Mouse (Mus musculus) limb, embryonic 11.5 days (tissue): ENCODE data around the gene Foxd2. TPM values are rescaled to one million over a fixed set of nuclear protein-coding genes. Genes with fewer than 3 reads are reported as not detected.

ENCODE experiments used
- ATAC-seq: fragments of 200-750 bp; cut with Nextera tagmentation; 2 replicates; pipeline ENCODE4 v1.8.0; 2017; ENCODE audit warnings: low read depth; ENCODE audit not compliant: insufficient number of reproducible peaks, low FRiP score, low TSS enrichment
- DNase-seq: peaks from one replicate; pipeline ENCODE4 v3.0.0-alpha.2; 2015; ENCODE audit warnings: low spot score
- H3K27ac ChIP-seq: fragments of 300-500 bp; sonication (generic); replicated peaks from 2 replicates; pipeline ENCODE4 v1.5.1; 2014; ENCODE audit warnings: low read depth, mild to moderate bottlenecking, low read length
- H3K27me3 ChIP-seq: fragments of 300-500 bp; sonication (generic); 2 replicates; pipeline ENCODE4 v1.6.1; 2014; ENCODE audit warnings: mild to moderate bottlenecking, low read length, mixed read lengths; ENCODE audit not compliant: control insufficient read depth, insufficient read depth
- H3K36me3 ChIP-seq: fragments of 300-500 bp; sonication (generic); 2 replicates; pipeline ENCODE4 v1.6.1; 2014; ENCODE audit warnings: mild to moderate bottlenecking, low read length, moderate library complexity, mixed read lengths; ENCODE audit not compliant: control insufficient read depth, insufficient read depth
- H3K4me1 ChIP-seq: fragments of 300-500 bp; sonication (generic); 2 replicates; pipeline ENCODE4 v1.6.1; 2014; ENCODE audit warnings: low read length, mixed read lengths; ENCODE audit not compliant: control insufficient read depth, insufficient read depth
- H3K4me2 ChIP-seq: fragments of 300-500 bp; sonication (generic); 2 replicates; pipeline ENCODE4 v1.6.1; 2014; ENCODE audit warnings: low read depth, mild to moderate bottlenecking, moderate library complexity; ENCODE audit not compliant: severe bottlenecking
- H3K4me3 ChIP-seq: fragments of 300-500 bp; sonication (generic); 2 replicates; pipeline ENCODE4 v1.5.1; 2014; ENCODE audit warnings: low read depth, low read length
- H3K9ac ChIP-seq: fragments of 300-500 bp; sonication (generic); 2 replicates; pipeline ENCODE4 v1.6.1; 2014; ENCODE audit warnings: mild to moderate bottlenecking, low read length
- H3K9me3 ChIP-seq: fragments of 300-500 bp; sonication (generic); 2 replicates; pipeline ENCODE4 v1.6.1; 2016; ENCODE audit warnings: low read length; ENCODE audit not compliant: control insufficient read depth
- WGBS: fragments of 180-500 bp; shearing (Covaris S2); extraction: QIAGEN DNeasy Blood & Tissue Kit; methylation state at CpG from one replicate; pipeline ENCODE4 v1.1.7; 2014; 5-methylcytosine and 5-hydroxymethylcytosine counted together
- polyA plus RNA-seq: library from polyadenylated mRNA; unstranded; fragments of >200 nt; fragmentation: Nextera tagmentation; extraction: Ambion mirVana; gene quantifications from 2 replicates; pipeline ENCODE4 v1.2.1, GENCODE M21; 2014

Foxd2 gene
- polyA plus RNA-seq, 1 experiment from 2014 or later, result 0.20 TPM

DNA sequence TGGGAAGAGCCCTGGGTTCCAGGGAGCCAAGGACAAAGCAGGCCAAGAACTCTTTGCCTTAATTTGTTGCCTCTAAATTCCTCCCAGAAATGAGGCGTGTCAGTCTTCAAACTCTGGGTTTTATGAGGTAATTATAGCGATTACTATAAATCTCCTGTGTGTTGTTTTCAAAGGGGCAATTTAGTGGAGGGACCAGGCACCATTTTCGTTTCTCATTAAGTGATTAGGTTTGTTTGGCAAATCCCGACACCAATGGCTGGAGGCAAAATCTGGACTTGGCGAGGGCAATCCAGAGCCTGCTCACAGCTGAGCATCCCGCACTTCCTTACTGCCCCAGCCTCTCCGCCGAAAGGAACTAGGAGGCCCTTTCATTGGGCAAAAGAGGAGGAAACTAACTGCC lies 33.9 kb upstream of the Foxd2 start:
- Histone ChIP-seq H3K9ac (no peak overlapping the region), H3K4me1 (peaks cover 10% of the 10 kb centered on the region), H3K4me2 (no peak overlapping the region), H3K9me3 (no peaks in the 10 kb centered on the region), H3K4me3 (no peak overlapping the region), H3K27ac (no peak overlapping the region), H3K27me3 (peaks cover 28% of the 10 kb centered on the region), H3K36me3 (no peaks in the 10 kb centered on the region)
- WGBS, result 7% methylated on average over 8 of the region's 8 CpGs
- ATAC-seq, result no peak
- peak; percentile 70 for DNase-seq

DNA sequence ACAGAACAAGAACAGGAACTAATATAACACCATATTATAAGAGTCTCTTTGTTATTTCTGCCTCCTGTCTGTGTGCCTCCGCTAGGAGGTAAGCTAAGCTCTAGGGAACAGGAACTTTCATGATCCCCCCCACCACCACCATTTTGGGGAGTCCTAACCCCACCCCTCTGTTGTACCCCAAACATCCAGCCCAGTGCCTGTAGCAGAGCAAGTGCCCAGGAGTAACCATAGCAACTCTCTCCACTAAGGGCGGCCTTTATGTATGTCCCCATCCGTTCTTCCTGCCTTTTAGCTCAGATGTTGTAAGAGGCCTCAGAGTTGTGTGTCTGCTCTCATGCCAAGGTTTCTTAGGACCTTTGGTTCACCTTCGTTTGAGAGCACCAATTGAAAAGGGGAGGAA lies 33.4 kb upstream of the Foxd2 start:
- 0 out of 2 replicates have a peak, but pooled peaks have one; percentile 35 for ATAC-seq
- 33% methylated on average over 4 of the region's 4 CpGs for WGBS
- Histone ChIP-seq H3K4me2 (no peak overlapping the region), H3K27me3 (peaks cover 28% of the 10 kb centered on the region), H3K4me3 (no peak overlapping the region), H3K4me1 (peaks cover 10% of the 10 kb centered on the region), H3K27ac (no peak overlapping the region), H3K36me3 (no peaks in the 10 kb centered on the region), H3K9ac (no peak overlapping the region), H3K9me3 (no peaks in the 10 kb centered on the region)
- DNase-seq, result no peak

DNA sequence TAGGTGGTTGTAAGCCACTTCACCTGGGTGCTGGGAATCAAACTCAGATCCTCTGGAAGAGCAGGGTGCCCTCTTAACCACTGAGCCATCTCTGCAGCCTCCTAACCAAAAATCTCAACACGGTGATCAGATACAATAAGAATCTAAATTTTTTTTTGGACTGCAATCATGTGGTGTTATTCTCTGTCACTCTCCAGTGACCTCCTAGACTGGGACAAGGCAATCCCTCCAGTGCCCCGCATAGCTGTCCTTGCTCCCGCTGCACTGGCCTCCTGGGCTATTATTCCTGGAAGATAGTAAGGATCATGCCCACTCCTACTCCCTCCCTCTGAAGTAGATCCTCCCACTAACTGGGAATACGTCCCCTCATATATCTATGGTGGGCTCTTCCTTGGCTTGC lies 32.6 kb upstream of the Foxd2 start:
- no peak overlapping the region for H3K4me3 ChIP-seq
- peaks cover 10% of the 10 kb centered on the region for H3K4me1 ChIP-seq
- no peak for DNase-seq
- no peak overlapping the region for H3K27ac ChIP-seq
- no peak overlapping the region for H3K9ac ChIP-seq
- no peak overlapping the region for H3K4me2 ChIP-seq
- no peaks in the 10 kb centered on the region for H3K36me3 ChIP-seq
- no peak for ATAC-seq
- no peaks in the 10 kb centered on the region for H3K9me3 ChIP-seq
- H3K27me3 ChIP-seq, result peaks cover 21% of the 10 kb centered on the region
- 84% methylated on average over 4 of the region's 4 CpGs for WGBS

DNA sequence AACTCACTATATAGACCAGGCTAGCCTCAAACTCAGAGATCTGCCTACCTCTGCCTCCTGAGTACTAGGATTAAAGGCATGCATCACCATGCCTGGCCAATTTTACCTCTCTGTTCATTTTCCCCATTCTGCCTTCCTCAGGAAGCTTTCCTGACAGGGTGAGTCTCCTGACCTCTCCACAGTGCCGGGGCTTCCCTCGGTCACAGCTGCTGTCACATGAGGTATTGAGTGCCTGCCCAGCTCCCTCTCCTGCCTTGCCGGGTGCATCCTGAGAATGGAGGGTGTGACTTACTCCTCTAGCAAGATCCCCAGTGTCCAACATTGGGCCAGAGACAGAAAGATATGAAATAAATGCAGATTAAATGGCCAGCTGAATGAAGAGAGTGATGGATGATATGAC lies 29.6 kb upstream of the Foxd2 start:
- no peak overlapping the region for H3K9ac ChIP-seq
- WGBS, result 55% methylated on average over 3 of the region's 3 CpGs
- no peak overlapping the region for H3K4me2 ChIP-seq
- H3K36me3 ChIP-seq, result no peaks in the 10 kb centered on the region
- DNase-seq, result no peak
- no peak overlapping the region for H3K27ac ChIP-seq
- H3K27me3 ChIP-seq, result peaks cover 21% of the 10 kb centered on the region
- no peaks in the 10 kb centered on the region for H3K9me3 ChIP-seq
- H3K4me1 ChIP-seq, result peaks cover 8% of the 10 kb centered on the region
- H3K4me3 ChIP-seq, result no peak overlapping the region
- ATAC-seq, result no peak

DNA sequence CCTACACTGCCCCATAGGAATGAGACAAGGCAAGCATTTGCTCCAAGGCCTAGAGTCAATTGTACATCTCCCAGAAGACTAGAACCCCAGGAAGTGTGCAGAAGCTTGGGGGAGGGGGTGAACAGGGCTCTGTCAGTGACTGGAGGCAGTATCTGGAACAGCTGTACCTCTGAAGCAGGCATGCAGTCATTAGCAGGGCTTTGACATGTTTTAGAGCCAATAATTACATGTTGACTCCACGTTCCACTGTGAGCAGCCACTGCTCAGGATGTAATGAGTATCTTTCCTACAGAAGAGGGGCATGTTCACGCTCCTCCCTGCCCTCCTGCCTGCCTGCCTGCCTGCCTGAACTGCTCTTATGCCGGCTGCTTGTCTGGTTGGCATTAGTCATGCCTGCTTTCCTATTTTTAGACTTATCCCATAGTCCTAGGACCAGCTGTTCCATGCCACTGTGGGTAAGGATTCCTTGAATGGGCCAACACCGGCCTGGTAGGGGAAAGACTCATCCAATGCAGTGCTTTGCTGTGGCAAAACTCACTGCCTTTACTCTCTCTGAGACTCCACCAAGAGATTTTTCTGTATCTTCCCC lies 28.9 kb upstream of the Foxd2 start:
- Histone ChIP-seq H3K4me2 (no peak overlapping the region), H3K27ac (no peak overlapping the region), H3K9me3 (no peaks in the 10 kb centered on the region), H3K36me3 (no peaks in the 10 kb centered on the region), H3K27me3 (peaks cover 21% of the 10 kb centered on the region), H3K9ac (no peak overlapping the region), H3K4me3 (no peak overlapping the region), H3K4me1 (peaks cover 4% of the 10 kb centered on the region; the same call in 1 of the 2 replicates)
- ATAC-seq (no peak), DNase-seq (no peak)
- WGBS, result 46% methylated on average over 4 of the region's 4 CpGs

DNA sequence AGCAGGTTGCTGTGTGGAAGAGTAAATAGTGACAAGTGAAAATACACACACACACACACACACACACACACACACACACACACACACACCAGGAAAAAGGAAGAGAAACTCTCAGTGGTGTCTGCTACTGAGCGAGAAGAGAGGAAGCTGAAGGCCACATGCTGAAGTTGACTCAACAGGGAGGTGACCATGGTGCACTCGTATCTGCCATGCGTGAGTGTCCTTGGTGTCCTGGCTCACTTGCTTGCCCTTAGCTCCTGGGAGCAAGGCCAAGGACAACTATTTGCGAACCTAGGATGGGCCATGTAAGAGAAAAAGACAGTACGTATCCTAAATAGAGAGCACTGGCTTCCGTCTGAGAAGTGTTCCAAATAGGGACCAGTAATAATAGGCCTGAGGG lies 25.5 kb upstream of the Foxd2 start:
- ATAC-seq (no peak), DNase-seq (no peak)
- H3K4me2 ChIP-seq, result no peak overlapping the region
- H3K27me3 ChIP-seq, result peaks cover 35% of the 10 kb centered on the region
- H3K36me3 ChIP-seq, result no peaks in the 10 kb centered on the region
- no peak overlapping the region for H3K9ac ChIP-seq
- H3K27ac ChIP-seq, result no peak overlapping the region
- H3K4me1 ChIP-seq, result no peaks in the 10 kb centered on the region
- no peak overlapping the region for H3K4me3 ChIP-seq
- no peaks in the 10 kb centered on the region for H3K9me3 ChIP-seq
- WGBS, result 93% methylated on average over 6 of the region's 6 CpGs

DNA sequence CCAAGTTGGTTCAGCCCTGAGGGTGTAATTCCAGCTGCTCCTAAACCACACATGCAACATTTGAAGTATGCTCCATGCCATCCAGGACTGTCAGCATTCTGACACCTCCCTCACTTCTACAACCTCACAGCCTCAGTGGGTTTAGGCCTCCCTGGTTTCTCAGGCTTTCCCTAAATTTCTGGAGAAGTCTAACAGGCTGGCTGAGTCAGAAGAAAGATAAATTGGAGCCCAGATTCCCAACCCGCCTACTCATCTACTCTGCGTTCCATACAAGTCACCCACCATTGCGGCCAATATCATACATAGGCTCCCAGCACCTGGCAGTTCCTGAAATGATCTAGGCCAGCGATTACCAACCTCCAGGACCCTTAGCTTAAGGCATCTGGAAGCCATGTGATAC lies 24.1 kb upstream of the Foxd2 start:
- Histone ChIP-seq H3K9me3 (no peaks in the 10 kb centered on the region), H3K4me2 (no peak overlapping the region), H3K36me3 (no peaks in the 10 kb centered on the region), H3K27ac (no peak overlapping the region), H3K4me1 (no peaks in the 10 kb centered on the region), H3K4me3 (no peak overlapping the region), H3K9ac (no peak overlapping the region), H3K27me3 (peaks cover 37% of the 10 kb centered on the region)
- no peak for DNase-seq
- WGBS, result 76% methylated on average over 4 of the region's 4 CpGs
- no peak for ATAC-seq

DNA sequence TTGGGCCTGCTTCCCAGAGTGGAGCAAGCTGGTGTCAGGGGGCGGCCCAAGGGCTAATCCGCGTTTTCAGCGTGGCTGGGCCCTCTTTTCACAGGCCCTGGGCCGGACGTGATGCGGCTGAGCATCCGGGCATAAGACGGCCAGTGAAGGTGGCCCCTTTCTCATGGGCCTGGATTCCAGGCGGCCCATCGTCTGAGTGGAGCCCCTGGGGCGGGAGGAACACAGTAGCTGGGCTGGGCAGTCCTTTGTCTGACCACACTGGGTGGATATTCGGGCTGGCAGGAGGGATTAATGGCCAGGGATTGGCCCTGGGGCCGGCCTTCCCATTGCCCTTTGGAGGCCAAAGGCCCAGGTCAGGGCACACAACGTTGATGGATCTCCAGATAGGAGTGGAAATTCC lies 20.5 kb upstream of the Foxd2 start:
- Histone ChIP-seq H3K9ac (no peak overlapping the region), H3K27me3 (peaks cover 64% of the 10 kb centered on the region), H3K9me3 (no peaks in the 10 kb centered on the region), H3K4me2 (no peak overlapping the region), H3K27ac (no peak overlapping the region), H3K36me3 (no peaks in the 10 kb centered on the region), H3K4me1 (peaks cover 2% of the 10 kb centered on the region), H3K4me3 (no peak overlapping the region)
- 33% methylated on average over 15 of the region's 15 CpGs for WGBS
- ATAC-seq (no peak), DNase-seq (no peak)

DNA sequence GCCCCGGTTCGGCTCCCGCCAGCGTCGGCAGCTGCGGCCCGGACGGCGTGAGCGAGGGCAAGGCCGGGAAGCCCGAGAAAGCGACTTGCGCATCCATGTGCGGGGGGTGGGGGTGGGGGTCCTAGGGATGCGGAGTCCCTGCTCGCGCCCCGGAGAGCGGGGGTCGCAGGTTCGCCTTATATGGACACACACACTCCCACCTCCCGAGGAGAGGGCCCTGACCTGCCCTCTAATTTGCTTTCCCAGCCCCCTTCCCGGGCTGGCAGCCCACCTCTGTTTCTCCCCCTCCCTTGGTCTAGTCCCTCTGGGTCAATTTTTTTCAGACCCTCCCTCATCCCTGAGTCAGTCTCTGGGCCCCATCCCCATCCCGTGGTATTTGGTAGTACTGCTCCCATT lies 17.2 kb upstream of the Foxd2 start, which contains the start of gene Foxe3:
Gene Foxe3 (minus strand): TSS at position 97 of the 396 bp plus-strand sequence.
- no peak within 1 kb of the TSS for H3K9ac ChIP-seq
- DNase-seq (no peak), ATAC-seq (no peak)

More for the DNA sequence above, 17.2 kb upstream of the Foxd2 start, which contains the start of gene Foxe3:
- H3K4me2 ChIP-seq, result peak within 1 kb of the TSS; percentile 49
- peaks cover 84% of the 10 kb centered on the region for H3K27me3 ChIP-seq
- H3K36me3 ChIP-seq, result no peaks in the 10 kb centered on the region
- 1% methylated on average over 20 of the region's 25 CpGs for WGBS
- peak within 1 kb of the TSS; percentile 30 for H3K4me3 ChIP-seq
- peaks cover 2% of the 10 kb centered on the region for H3K4me1 ChIP-seq
- H3K27ac ChIP-seq, result no peak within 1 kb of the TSS
- no peaks in the 10 kb centered on the region for H3K9me3 ChIP-seq
